Mouse (Mus musculus) lung, embryonic 15.5 days (tissue): ENCODE measurements around the gene Cpz. TPM values are rescaled to one million over a fixed set of nuclear protein-coding genes. Genes with fewer than 3 reads are reported as not detected.

Experiments
- ATAC-seq: fragments of 200-750 bp; cut with Nextera tagmentation; 2 replicates; pipeline ENCODE4 v1.8.0; 2017; ENCODE audit warnings: moderate number of reproducible peaks, borderline replicate concordance; ENCODE audit not compliant: low FRiP score, low TSS enrichment; ENCODE audit errors: extremely low read depth
- H3K27ac ChIP-seq: fragments of 300-500 bp; sonication (generic); 2 replicates; pipeline ENCODE4 v1.5.1; 2015; ENCODE audit warnings: moderate library complexity, mild to moderate bottlenecking, inconsistent platforms
- H3K27me3 ChIP-seq: fragments of 300-500 bp; sonication (generic); 2 replicates; pipeline ENCODE4 v1.6.1; 2015; ENCODE audit warnings: inconsistent platforms
- H3K36me3 ChIP-seq: fragments of 300-500 bp; sonication (generic); 2 replicates; pipeline ENCODE4 v1.6.1; 2015; ENCODE audit warnings: inconsistent platforms
- H3K4me1 ChIP-seq: fragments of 300-500 bp; sonication (generic); 2 replicates; pipeline ENCODE4 v1.6.1; 2015; ENCODE audit warnings: inconsistent platforms
- H3K4me2 ChIP-seq: fragments of 300-500 bp; sonication (generic); 2 replicates; pipeline ENCODE4 v1.6.1; 2015; ENCODE audit warnings: inconsistent platforms, mild to moderate bottlenecking, moderate library complexity
- H3K4me3 ChIP-seq: fragments of 300-500 bp; sonication (generic); 2 replicates; pipeline ENCODE4 v1.5.1; 2015; ENCODE audit warnings: mild to moderate bottlenecking, inconsistent platforms
- H3K9ac ChIP-seq: fragments of 300-500 bp; sonication (generic); 2 replicates; pipeline ENCODE4 v1.6.1; 2015; ENCODE audit warnings: inconsistent platforms
- H3K9me3 ChIP-seq: fragments of 300-500 bp; sonication (generic); 2 replicates; pipeline ENCODE4 v1.6.1; 2016; ENCODE audit warnings: inconsistent platforms
- WGBS: fragments of 180-500 bp; shearing (Covaris S2); methylation state at CpG from one replicate; pipeline ENCODE4 v1.1.7; 2015; 5-methylcytosine and 5-hydroxymethylcytosine counted together
- polyA plus RNA-seq: library from polyadenylated mRNA; unstranded; fragments of >200 nt; fragmentation: Nextera tagmentation; extraction: Ambion mirVana; gene quantifications from 2 replicates; pipeline ENCODE4 v1.2.1, GENCODE M21; 2015

Gene Cpz
- polyA plus RNA-seq, 1 experiment from 2014 or later, result 8.7 TPM

DNA sequence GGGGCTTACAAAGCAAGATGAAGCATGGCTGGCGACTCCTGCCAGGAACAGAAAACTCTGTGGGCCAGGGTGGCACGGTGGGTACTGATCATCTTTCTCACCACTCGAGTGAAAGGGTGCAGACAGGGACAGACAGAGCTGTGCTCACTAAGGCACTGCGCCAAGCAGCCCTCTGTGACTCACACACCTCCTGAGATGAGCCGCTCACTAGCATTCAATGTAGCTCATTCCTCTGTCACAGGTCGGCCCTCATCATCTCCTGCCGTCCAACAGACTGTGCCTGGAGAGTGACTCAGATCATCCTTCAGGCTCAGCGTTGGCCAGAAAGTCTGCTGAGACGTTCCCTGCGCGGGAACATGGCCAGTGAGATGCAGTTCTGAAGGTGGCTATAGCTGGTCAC, 8.7 kb downstream of the Cpz start:
- H3K36me3 ChIP-seq, result no peaks in the 10 kb centered on the region
- no peak overlapping the region for H3K4me3 ChIP-seq
- no peak overlapping the region for H3K9ac ChIP-seq
- H3K4me1 ChIP-seq, result no peaks in the 10 kb centered on the region
- no peaks in the 10 kb centered on the region for H3K9me3 ChIP-seq
- H3K27ac ChIP-seq, result no peak overlapping the region
- H3K4me2 ChIP-seq, result no peak overlapping the region
- ATAC-seq, result no peak
- 79% methylated on average over 11 of the region's 11 CpGs for WGBS
- H3K27me3 ChIP-seq, result no peaks in the 10 kb centered on the region; the same call in 1 of the 2 replicates

DNA sequence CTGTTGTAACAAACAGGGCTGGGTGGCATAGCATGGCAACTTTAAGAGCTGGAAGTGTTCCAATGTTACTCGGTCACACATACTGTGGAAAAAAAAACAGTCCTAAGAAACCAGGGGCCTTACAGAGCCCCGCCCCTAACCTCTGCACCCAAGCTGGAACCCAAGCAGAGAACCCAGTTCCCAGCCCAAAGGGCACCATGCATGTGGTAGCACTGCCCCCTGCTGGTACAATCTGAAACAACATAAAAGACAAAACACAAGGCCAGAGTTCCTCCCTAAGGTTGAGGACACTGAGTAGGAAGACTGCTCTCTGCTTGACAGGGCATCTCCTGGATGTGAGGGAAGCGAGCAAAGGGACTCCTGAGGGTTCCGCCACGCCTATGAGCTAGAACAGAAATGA, 14.9 kb downstream of the Cpz start:
- ATAC-seq, result no peak
- Histone ChIP-seq H3K27me3 (no peaks in the 10 kb centered on the region), H3K4me1 (no peaks in the 10 kb centered on the region), H3K9me3 (no peaks in the 10 kb centered on the region), H3K9ac (no peak overlapping the region), H3K4me3 (no peak overlapping the region), H3K27ac (no peak overlapping the region), H3K4me2 (no peak overlapping the region), H3K36me3 (no peaks in the 10 kb centered on the region)
- 17% methylated on average over 5 of the region's 5 CpGs for WGBS

- Histone ChIP-seq H3K27ac (no peak overlapping the region), H3K4me3 (no peak overlapping the region), H3K4me1 (no peaks in the 10 kb centered on the region), H3K9ac (no peak overlapping the region), H3K9me3 (no peaks in the 10 kb centered on the region), H3K36me3 (no peaks in the 10 kb centered on the region), H3K4me2 (no peak overlapping the region), H3K27me3 (no peaks in the 10 kb centered on the region)
- ATAC-seq, result no peak; the same call in 1 of the 2 replicates
- 39% methylated on average over 7 of the region's 7 CpGs for WGBS
Observed at GRCm38 (mm10) chr5:35505016-35505415, 20.5 kb downstream of the Cpz start.

DNA sequence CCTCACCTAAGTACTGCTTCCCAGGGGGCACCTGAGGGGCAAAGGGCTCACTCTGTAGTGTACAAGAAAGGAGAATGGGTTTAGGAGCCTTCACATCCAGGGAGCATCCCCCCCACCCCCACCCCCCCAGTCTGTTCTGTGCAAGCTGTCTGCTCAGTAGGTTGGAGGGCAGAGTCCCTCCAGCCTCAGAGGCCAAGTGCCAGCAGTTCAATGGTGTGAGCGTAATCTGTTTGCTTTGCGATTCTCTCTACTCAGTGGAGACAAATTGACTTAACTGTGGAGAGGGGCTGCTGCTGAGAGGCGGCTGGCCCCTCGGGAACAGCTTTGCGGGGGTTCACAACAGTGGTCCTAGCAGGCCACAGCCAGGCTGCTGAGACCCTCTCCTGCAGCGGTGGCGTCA, 28.2 kb downstream of the Cpz start:
- WGBS, result 24% methylated on average over 7 of the region's 7 CpGs
- Histone ChIP-seq H3K27me3 (no peaks in the 10 kb centered on the region), H3K9me3 (no peaks in the 10 kb centered on the region), H3K4me2 (no peak overlapping the region), H3K36me3 (no peaks in the 10 kb centered on the region), H3K4me1 (no peaks in the 10 kb centered on the region), H3K9ac (no peak overlapping the region), H3K4me3 (no peak overlapping the region), H3K27ac (no peak overlapping the region)
- ATAC-seq, result no peak

GRCm38 (mm10) chr5:35495989-35496388, 29.5 kb downstream of the Cpz start:
- Histone ChIP-seq H3K9ac (no peak overlapping the region), H3K4me3 (no peak overlapping the region)
- 16% methylated on average over 5 of the region's 5 CpGs for WGBS

GRCm38 (mm10) chr5:35494773-35495390, 30.6 kb downstream of the Cpz start:
- Histone ChIP-seq H3K4me2 (no peak overlapping the region), H3K9ac (no peak overlapping the region), H3K27me3 (no peaks in the 10 kb centered on the region), H3K27ac (no peak overlapping the region), H3K4me3 (no peak overlapping the region), H3K36me3 (no peaks in the 10 kb centered on the region), H3K9me3 (no peaks in the 10 kb centered on the region), H3K4me1 (no peaks in the 10 kb centered on the region)
- 29% methylated on average over 8 of the region's 8 CpGs for WGBS
- peak; percentile 21; the same call in 1 of the 2 replicates for ATAC-seq

More at GRCm38 (mm10) chr5:35495989-35496388, 29.5 kb downstream of the Cpz start:
- H3K4me1 ChIP-seq, result no peaks in the 10 kb centered on the region
- H3K27ac ChIP-seq, result no peak overlapping the region
- no peak overlapping the region for H3K4me2 ChIP-seq
- H3K27me3 ChIP-seq, result no peaks in the 10 kb centered on the region
- ATAC-seq, result no peak; the same call in 1 of the 2 replicates
- no peaks in the 10 kb centered on the region for H3K36me3 ChIP-seq
- H3K9me3 ChIP-seq, result no peaks in the 10 kb centered on the region

GRCm38 (mm10) chr5:35493770-35494169, 31.7 kb downstream of the Cpz start:
- 39% methylated on average over 12 of the region's 12 CpGs for whole genome bisulfite sequencing
- H3K36me3 ChIP-seq, result no peaks in the 10 kb centered on the region
- no peak for ATAC-seq
- no peaks in the 10 kb centered on the region for H3K4me1 ChIP-seq
- H3K4me2 ChIP-seq, result no peak overlapping the region
- H3K9me3 ChIP-seq, result no peaks in the 10 kb centered on the region
- H3K4me3 ChIP-seq, result no peak overlapping the region
- H3K27ac ChIP-seq, result no peak overlapping the region
- no peak overlapping the region for H3K9ac ChIP-seq
- no peaks in the 10 kb centered on the region for H3K27me3 ChIP-seq

GRCm38 (mm10) chr5:35479521-35479920, 46.0 kb downstream of the Cpz start:
- no peaks in the 10 kb centered on the region for H3K27me3 ChIP-seq
- 22% methylated on average over 4 of the region's 4 CpGs for WGBS
- no peaks in the 10 kb centered on the region for H3K9me3 ChIP-seq
- no peaks in the 10 kb centered on the region for H3K4me1 ChIP-seq
- ATAC-seq, result 0 out of 2 replicates have a peak, but pooled peaks have one; percentile 9
- no peaks in the 10 kb centered on the region for H3K36me3 ChIP-seq
- no peak overlapping the region for H3K4me2 ChIP-seq
- H3K27ac ChIP-seq, result no peak overlapping the region
- H3K4me3 ChIP-seq, result no peak overlapping the region
- H3K9ac ChIP-seq, result no peak overlapping the region

- ATAC-seq, result no peak
- no peak overlapping the region for H3K27ac ChIP-seq
- no peaks in the 10 kb centered on the region for H3K36me3 ChIP-seq
- H3K9ac ChIP-seq, result no peak overlapping the region
- H3K4me3 ChIP-seq, result no peak overlapping the region
- H3K27me3 ChIP-seq, result no peaks in the 10 kb centered on the region
- no peaks in the 10 kb centered on the region for H3K9me3 ChIP-seq
- 0 out of 2 replicates have a peak, but pooled peaks cover 3% of the 10 kb centered on the region for H3K4me1 ChIP-seq
- no peak overlapping the region for H3K4me2 ChIP-seq
- WGBS, result 44% methylated on average over 6 of the region's 6 CpGs
Observed at GRCm38 (mm10) chr5:35475236-35475635, 50.3 kb downstream of the Cpz start.

DNA sequence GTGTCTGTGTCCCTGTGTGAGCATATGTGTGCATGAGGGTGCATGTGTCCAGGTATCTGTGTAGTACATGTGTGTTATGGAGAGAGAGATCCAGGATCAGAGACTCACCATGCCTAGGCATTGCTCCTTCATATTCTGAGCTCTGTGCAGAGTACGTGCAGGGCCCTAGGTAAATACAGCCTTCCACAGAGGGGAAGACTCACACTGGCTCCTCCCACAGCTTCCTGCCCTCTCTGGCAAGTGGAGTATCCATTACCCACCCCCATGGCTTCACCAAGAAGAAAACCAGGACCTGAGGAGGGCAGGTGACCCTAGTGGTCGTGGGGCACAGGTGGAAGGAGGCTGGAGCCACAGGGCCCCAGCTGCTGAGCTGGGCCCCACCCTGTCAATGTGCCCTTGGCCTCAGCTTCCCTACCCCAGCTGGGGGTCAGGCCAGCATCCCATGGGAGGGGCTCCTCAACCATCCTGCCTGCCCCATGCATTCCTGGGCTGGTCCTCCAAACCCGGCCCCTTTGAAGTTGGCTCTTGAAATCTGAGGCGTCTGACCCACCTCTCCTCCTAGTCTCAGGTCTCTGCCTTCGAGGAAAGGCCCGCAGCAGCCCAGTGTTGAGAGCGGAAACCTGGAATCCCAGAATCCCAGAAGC, 54.5 kb downstream of the Cpz start:
- Histone ChIP-seq H3K4me3 (no peak overlapping the region), H3K4me2 (no peak overlapping the region), H3K9me3 (no peaks in the 10 kb centered on the region), H3K9ac (no peak overlapping the region), H3K27ac (no peak overlapping the region), H3K4me1 (0 out of 2 replicates have a peak, but pooled peaks cover 3% of the 10 kb centered on the region), H3K36me3 (no peaks in the 10 kb centered on the region), H3K27me3 (peaks cover 4% of the 10 kb centered on the region; the same call in 1 of the 2 replicates)
- peak; percentile 52; the same call in 1 of the 2 replicates for ATAC-seq
- WGBS, result 9% methylated on average over 7 of the region's 7 CpGs

DNA sequence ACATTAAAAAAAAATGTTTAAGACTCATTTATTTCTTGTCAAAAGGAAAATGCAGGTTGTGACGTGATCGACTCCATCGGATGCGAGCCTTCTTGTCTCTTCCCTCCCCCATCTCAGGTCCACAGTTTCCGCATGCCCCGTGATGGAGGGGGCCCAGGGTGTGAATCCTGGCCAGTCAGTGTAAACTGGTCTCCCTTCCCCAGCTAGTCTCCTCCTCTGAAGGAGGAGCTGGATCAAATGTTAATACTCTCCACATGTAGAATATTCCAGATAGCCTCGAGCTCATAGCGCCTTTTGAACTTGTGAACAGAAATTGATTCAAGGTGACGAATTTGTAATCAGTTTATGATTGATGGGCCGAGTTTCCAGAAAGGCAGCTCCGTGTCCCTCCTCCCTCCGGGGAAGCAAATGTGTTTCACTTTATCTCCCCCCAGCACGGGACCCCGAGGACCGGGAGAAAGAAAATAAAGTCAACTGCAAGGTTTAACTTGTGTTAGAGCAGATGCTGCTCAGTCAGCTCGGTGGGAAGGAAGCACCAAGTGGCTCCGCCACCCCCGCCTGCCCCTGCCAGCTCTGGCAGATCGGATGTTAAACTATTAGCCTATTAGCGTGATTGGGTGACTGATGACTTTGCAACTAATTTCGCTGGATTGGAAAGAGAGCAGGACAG, 59.4 kb downstream of the Cpz start:
- Histone ChIP-seq H3K27ac (no peak overlapping the region), H3K9ac (no peak overlapping the region), H3K4me2 (no peak overlapping the region), H3K9me3 (no peaks in the 10 kb centered on the region), H3K27me3 (peaks cover 4% of the 10 kb centered on the region; the same call in 1 of the 2 replicates), H3K4me3 (no peak overlapping the region), H3K36me3 (no peaks in the 10 kb centered on the region), H3K4me1 (no peaks in the 10 kb centered on the region)
- no peak for ATAC-seq
- WGBS, result 20% methylated on average over 21 of the region's 21 CpGs

DNA sequence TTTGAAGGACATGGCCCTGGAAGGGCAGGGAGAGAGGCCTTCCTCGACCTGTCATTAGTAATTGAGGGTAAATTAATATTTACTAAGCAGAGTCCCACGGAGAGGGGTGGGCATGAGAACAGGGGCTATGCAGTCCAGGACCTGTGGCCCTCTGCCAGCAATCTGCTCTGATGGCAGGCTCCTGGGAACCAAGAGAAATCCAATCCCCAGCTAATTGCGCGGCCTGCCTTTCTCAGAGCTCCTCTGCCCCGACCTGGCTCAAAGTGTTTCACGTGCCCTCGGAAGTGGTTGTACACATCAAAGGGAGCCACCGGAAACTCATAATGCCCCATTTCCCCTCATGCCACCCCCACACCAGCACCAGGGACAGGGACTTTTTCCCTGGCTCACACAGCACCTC, 63.4 kb downstream of the Cpz start:
- ATAC-seq, result no peak
- 43% methylated on average over 8 of the region's 8 CpGs for WGBS
- Histone ChIP-seq H3K27me3 (peaks cover 2% of the 10 kb centered on the region; the same call in 1 of the 2 replicates), H3K4me2 (no peak overlapping the region), H3K27ac (no peak overlapping the region), H3K9me3 (no peaks in the 10 kb centered on the region), H3K9ac (no peak overlapping the region), H3K4me1 (no peaks in the 10 kb centered on the region), H3K4me3 (no peak overlapping the region), H3K36me3 (no peaks in the 10 kb centered on the region)
